Mouse (Mus musculus) liver, postnatal 0 days (tissue): ENCODE measurements around the gene Ski.

ENCODE experiments used
- CTCF ChIP-seq: sonication (generic); IDR thresholded peaks from 2 replicates; pipeline ENCODE4 v1.5.1; 2016; ENCODE audit warnings: antibody characterized with exemption, low read depth
- EP300 ChIP-seq: IDR thresholded peaks from 2 replicates; pipeline ENCODE4 v1.6.1; 2016; ENCODE audit warnings: antibody characterized with exemption, low read depth, mild to moderate bottlenecking

- TF ChIP-seq CTCF, result no peak
- no peak for TF ChIP-seq EP300
Measured at GRCm38 (mm10) chr4:155197726-155198125, 24.7 kb downstream of the Ski start.
